Mouse (Mus musculus) left cerebral cortex, adult 9 months (tissue): Measurements from ENCODE around the gene Ranbp10.

Experiments used
- DNase-seq, 2 experiments: peaks; one replicate each; pipeline ENCODE4 v3.0.0; 2022; ENCODE audit warnings: low spot score in 2 of 2

Gene Ranbp10

GRCm38 (mm10) chr8:105826861-105827848 lies at the start of gene Ranbp10, which contains the start of gene Tsnaxip1:
Gene Ranbp10 (minus strand): TSS chr8:105827350.
Gene Tsnaxip1 (plus strand): TSS chr8:105827731.
- peak; percentile 99 for DNase-seq

GRCm38 (mm10) chr8:105874301-105874700 lies 47.2 kb upstream of the Ranbp10 start:
- no peak for DNase-seq

- no peak for DNase-seq
Measured at GRCm38 (mm10) chr8:105866364-105867029, 39.3 kb upstream of the Ranbp10 start.

GRCm38 (mm10) chr8:105861951-105862350 lies 34.8 kb upstream of the Ranbp10 start:
- DNase-seq: no peak

GRCm38 (mm10) chr8:105860143-105860981 lies 33.2 kb upstream of the Ranbp10 start, which contains the start of gene Nutf2:
Gene Nutf2 (plus strand): TSS chr8:105860580.
- peak; percentile 95 for DNase-seq

- DNase-seq: no peak
Measured at GRCm38 (mm10) chr8:105859314-105859713, 32.2 kb upstream of the Ranbp10 start.

GRCm38 (mm10) chr8:105858495-105858894 lies 31.3 kb upstream of the Ranbp10 start:
- DNase-seq: no peak

GRCm38 (mm10) chr8:105856168-105856835 lies 29.2 kb upstream of the Ranbp10 start:
- DNase-seq: no peak

- peak in 1 of 2 experiments; percentile 56 for DNase-seq
Measured at GRCm38 (mm10) chr8:105855248-105856167, 28.4 kb upstream of the Ranbp10 start.

GRCm38 (mm10) chr8:105854715-105855216 lies 27.6 kb upstream of the Ranbp10 start, which contains the start of gene Thap11:
Gene Thap11 (plus strand): TSS chr8:105855132.
- peak; percentile 76 to 90 for DNase-seq

GRCm38 (mm10) chr8:105854303-105854702 lies 27.2 kb upstream of the Ranbp10 start:
- no peak for DNase-seq

- DNase-seq: no peak
Measured at GRCm38 (mm10) chr8:105853178-105853577, 26.0 kb upstream of the Ranbp10 start, which contains the start of gene Cenpt. Gene Cenpt (minus strand): TSS chr8:105853278.

GRCm38 (mm10) chr8:105852146-105852729 lies 25.1 kb upstream of the Ranbp10 start:
- DNase-seq: no peak

GRCm38 (mm10) chr8:105851651-105852143 lies 24.5 kb upstream of the Ranbp10 start:
- DNase-seq: peak; percentile 70 to 91

- DNase-seq: no peak
Measured at GRCm38 (mm10) chr8:105850611-105851010, 23.5 kb upstream of the Ranbp10 start.

- DNase-seq: no peak
Measured at GRCm38 (mm10) chr8:105850014-105850413, 22.9 kb upstream of the Ranbp10 start.

GRCm38 (mm10) chr8:105846678-105847077 lies 19.5 kb upstream of the Ranbp10 start:
- DNase-seq: no peak

GRCm38 (mm10) chr8:105839209-105839608 lies 12.1 kb upstream of the Ranbp10 start:
- DNase-seq: no peak

GRCm38 (mm10) chr8:105836991-105837390 lies 9.8 kb upstream of the Ranbp10 start:
- no peak for DNase-seq
